Mouse (Mus musculus) myocyte (in vitro differentiated cells): ENCODE results near the gene Axin1. TPM values are rescaled to one million over a fixed set of nuclear protein-coding genes. Genes with fewer than 3 reads are reported as not detected.

Source experiments
- H3K27me3 ChIP-seq: one replicate; pipeline ENCODE4 v1.6.1; 2011; ENCODE audit not compliant: control insufficient read depth, insufficient read depth, insufficient read length
- H3K36me3 ChIP-seq: one replicate; pipeline ENCODE4 v1.6.1; 2011; ENCODE audit not compliant: control insufficient read depth, insufficient read depth
- H3K4me2 ChIP-seq: one replicate; pipeline ENCODE4 v1.6.1; 2011; ENCODE audit warnings: low read depth, control low read depth
- H3K4me3 ChIP-seq: one replicate; pipeline ENCODE4 v1.5.1; 2011; ENCODE audit warnings: mild to moderate bottlenecking, control low read depth, moderate library complexity
- H3K79me2 ChIP-seq: one replicate; pipeline ENCODE4 v1.6.1; 2011; ENCODE audit not compliant: control insufficient read depth, insufficient read depth
- H3ac ChIP-seq: one replicate; pipeline ENCODE4 v1.6.1; 2011; ENCODE audit not compliant: control insufficient read depth, insufficient read length
- CEBPB ChIP-seq: IDR thresholded peaks from 2 replicates; pipeline ENCODE4 v1.6.1; 2011; ENCODE audit warnings: mild to moderate bottlenecking, moderate library complexity; ENCODE audit not compliant: poor library complexity, insufficient read depth, severe bottlenecking
- E2F4 ChIP-seq: IDR thresholded peaks from one replicate; pipeline ENCODE4 v1.6.1; 2011; ENCODE audit warnings: mild to moderate bottlenecking, control low read depth, moderate library complexity; ENCODE audit not compliant: insufficient read depth
- MAX ChIP-seq: IDR thresholded peaks from one replicate; pipeline ENCODE4 v1.6.1; 2011; ENCODE audit warnings: low read depth, mild to moderate bottlenecking, control low read depth
- MYOD1 ChIP-seq, 3 experiments: IDR thresholded peaks; one replicate each; pipeline ENCODE4 v1.6.1; 2011; ENCODE audit warnings: control low read depth in 2 of 3, low read depth in 2 of 3, mild to moderate bottlenecking in 2 of 3, moderate library complexity in 1 of 3; ENCODE audit not compliant: insufficient read length in 2 of 3, control insufficient read depth in 1 of 3
- MYOG ChIP-seq, 3 experiments: IDR thresholded peaks; one replicate each; pipeline ENCODE4 v1.6.1; 2011; ENCODE audit warnings: control low read depth in 2 of 3, low read depth in 2 of 3, mild to moderate bottlenecking in 2 of 3; ENCODE audit not compliant: insufficient read length in 2 of 3, control insufficient read depth in 1 of 3, insufficient read depth in 1 of 3
- POLR2A ChIP-seq: IDR thresholded peaks from one replicate; pipeline ENCODE4 v1.6.1; 2011; ENCODE audit warnings: low read depth, mild to moderate bottlenecking, control low read depth, moderate library complexity; ENCODE audit not compliant: insufficient read length
- POLR2AphosphoS2 ChIP-seq: IDR thresholded peaks from one replicate; pipeline ENCODE4 v1.6.1; 2011; ENCODE audit warnings: low read depth, control low read depth; ENCODE audit not compliant: insufficient read length
- REST ChIP-seq: IDR thresholded peaks from one replicate; pipeline ENCODE4 v1.6.1; 2011; ENCODE audit warnings: mild to moderate bottlenecking, control low read depth, moderate library complexity; ENCODE audit not compliant: insufficient read depth, insufficient read length
- SRF ChIP-seq: IDR thresholded peaks from one replicate; pipeline ENCODE4 v1.6.1; 2011; ENCODE audit warnings: low read depth; ENCODE audit not compliant: control insufficient read depth, insufficient read length
- TCF12 ChIP-seq: IDR thresholded peaks from one replicate; pipeline ENCODE4 v1.6.1; 2011; ENCODE audit warnings: mild to moderate bottlenecking, control low read depth; ENCODE audit not compliant: poor library complexity, insufficient read depth, severe bottlenecking
- TCF3 ChIP-seq: IDR thresholded peaks from one replicate; pipeline ENCODE4 v1.6.1; 2011; ENCODE audit warnings: low read depth, control low read depth; ENCODE audit not compliant: insufficient read length
- USF1 ChIP-seq: IDR thresholded peaks from one replicate; pipeline ENCODE4 v1.6.1; 2011; ENCODE audit warnings: low read depth, mild to moderate bottlenecking, control low read depth, moderate library complexity
- polyA plus RNA-seq: library from polyadenylated mRNA; unstranded; fragments of >200 nt; fragmentation: generic; extraction: Trizol; gene quantifications from one replicate; pipeline ENCODE4 v1.2.1, GENCODE M21; 2012; ENCODE audit warnings: missing spikeins

The Axin1 gene
- polyA plus RNA-seq, 1 experiment = 26.5 TPM

DNA sequence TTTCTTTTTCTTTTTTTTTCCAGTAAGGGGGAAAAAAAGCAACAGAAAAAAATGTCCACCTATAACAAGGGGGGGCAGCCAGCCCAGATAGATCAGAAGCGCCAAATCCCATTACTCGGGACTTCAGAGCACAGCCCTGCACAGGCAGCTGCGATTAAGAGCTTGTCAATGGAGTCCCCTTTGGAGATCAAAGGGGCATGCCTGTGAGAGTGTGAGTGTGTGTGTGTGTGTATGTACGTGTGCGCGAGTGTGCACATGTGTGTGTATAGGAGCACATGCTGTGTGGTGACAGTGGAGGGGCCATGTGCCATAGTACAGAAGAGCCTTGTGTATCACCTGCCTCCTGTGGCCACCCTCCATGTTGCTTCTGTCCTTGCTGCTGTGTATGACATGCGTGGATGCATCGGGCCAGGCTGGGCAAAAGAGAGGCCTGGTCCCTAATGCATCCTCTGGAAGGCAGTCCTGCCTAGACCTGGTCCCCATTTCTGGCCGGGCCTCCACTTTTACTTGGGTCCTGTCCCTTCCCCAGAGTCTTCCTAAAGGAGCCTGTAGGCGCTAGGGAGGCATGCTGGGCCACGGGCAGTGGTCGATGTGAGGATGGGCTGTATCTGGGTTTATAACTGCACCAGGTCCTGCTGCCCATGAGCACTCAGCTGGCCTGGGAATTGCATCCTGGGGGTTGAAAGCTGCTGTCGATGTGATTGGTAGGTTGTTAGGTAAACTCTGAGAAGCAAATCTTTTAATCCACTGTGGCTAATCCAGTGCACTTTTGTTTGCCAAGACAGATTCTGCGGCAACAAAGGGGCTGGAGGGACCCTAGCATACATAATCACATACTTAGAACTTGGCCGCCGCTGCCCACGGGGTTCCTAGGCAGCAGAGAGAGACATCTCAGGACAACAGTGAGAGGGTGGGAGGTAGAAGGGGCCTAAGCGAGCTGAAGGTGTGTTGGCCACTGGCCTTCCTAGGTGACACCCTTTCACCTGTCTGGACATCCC lies 6.3 kb upstream of the Axin1 start:
- TF ChIP-seq REST = no peak
- TF ChIP-seq POLR2AphosphoS2 = peak; percentile 16
- Histone ChIP-seq H3ac (no peak overlapping the region), H3K27me3 (no peaks in the 10 kb centered on the region), H3K4me2 (no peak overlapping the region), H3K79me2 (no peaks in the 10 kb centered on the region), H3K4me3 (no peak overlapping the region), H3K36me3 (peaks cover 5% of the 10 kb centered on the region)

DNA sequence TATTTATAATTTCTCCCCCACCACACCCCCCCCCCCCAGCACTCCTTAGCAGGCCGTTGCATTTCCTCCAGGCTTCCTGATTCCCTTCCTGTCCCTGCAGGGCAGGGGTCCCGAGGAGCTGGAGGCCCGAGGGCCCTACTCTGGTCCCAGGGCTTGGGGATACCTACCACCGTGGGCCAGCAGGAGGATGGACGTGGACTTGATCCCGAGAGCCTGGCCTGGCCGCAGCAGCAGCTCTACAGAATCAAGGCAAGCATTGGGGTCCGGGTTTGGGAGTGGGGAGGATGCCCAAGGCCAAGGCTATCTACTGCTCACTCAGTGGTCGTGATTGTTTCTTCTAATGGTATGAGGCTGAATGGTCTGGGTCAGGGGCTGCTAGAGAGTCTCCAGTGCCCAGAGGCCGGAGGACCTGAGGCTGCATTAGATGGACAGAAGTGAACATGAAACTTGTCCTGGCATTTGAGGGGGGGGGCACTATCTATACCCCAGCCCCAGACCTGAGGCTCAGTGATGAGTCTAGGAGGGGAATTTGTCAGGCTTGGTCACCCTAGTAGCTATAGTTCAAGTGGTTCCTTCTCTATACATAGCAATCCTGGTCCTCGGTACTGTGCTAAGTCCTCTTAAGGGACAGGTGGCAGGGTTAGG lies 1.3 kb upstream of the Axin1 start:
- no peak overlapping the region for H3ac ChIP-seq
- peaks cover 34% of the 10 kb centered on the region for H3K79me2 ChIP-seq
- no peak for TF ChIP-seq SRF
- TF ChIP-seq MYOG (IDR thresholded peaks at IDR 0.05; ENCODE audit: control insufficient read depth in 1 of 3, insufficient read depth in 1 of 3, insufficient read length in 2 of 3, low read depth in 2 of 3) = no peak
- no peak for TF ChIP-seq MAX
- TF ChIP-seq USF1 = no peak
- H3K27me3 ChIP-seq = no peaks in the 10 kb centered on the region
- no peaks in the 10 kb centered on the region for H3K36me3 ChIP-seq
- H3K4me2 ChIP-seq = no peak overlapping the region
- H3K4me3 ChIP-seq = peak overlapping the region; percentile 61

DNA sequence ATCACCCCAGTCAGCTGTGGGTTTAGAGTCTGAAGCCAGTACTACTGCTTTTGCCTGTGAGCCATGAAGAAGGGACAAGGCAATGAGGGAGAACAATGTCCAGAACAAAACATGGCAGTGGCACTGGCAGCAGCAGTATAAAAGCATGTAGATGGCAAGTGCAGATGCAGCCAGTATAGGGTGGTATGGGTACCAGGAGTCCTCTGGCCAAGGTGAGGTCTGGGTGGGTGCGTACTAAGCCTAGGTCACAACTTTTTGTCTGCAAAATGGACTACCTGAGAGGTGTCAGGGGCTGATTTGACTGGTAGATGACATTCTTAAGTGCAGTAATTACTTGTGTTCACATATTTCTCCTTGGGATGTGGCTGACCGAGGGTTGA lies 747 bp upstream of the Axin1 start:
- peak overlapping the region; percentile 61 for H3K4me3 ChIP-seq

DNA sequence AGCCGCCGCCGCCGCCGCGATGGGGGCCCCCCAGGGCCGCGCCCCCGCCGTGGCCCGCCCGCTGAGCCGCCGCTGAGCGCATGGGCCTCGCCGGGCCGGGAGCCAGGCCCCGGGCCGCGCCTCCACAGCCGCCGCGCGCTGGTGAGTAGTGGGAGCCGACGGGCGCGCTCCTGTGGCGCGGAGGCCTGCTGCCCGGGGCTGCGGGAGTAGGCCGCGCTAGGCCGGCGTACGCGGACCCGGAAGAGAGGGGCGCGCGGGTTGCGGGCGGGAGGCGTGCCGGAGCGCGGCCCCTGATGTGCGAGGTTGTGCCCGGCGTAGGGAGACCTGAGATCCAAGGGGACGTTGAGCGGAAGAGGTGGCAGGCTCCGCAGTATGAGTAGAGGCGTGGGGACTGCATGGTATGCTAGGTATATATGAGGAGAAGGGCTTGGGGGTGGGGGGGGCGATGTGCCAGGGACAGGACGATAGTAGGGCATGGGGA lies 453 bp downstream of the Axin1 start:
- peak overlapping the region; percentile 80 for H3ac ChIP-seq
- no peaks in the 10 kb centered on the region for H3K27me3 ChIP-seq
- peak overlapping the region; percentile 61 for H3K4me3 ChIP-seq
- H3K79me2 ChIP-seq = peaks cover 51% of the 10 kb centered on the region
- H3K4me2 ChIP-seq = peak overlapping the region; percentile 98
- no peaks in the 10 kb centered on the region for H3K36me3 ChIP-seq
- TF ChIP-seq E2F4 (no peak), MYOG (IDR thresholded peaks at IDR 0.05; ENCODE audit: control insufficient read depth in 1 of 3, insufficient read depth in 1 of 3, insufficient read length in 2 of 3, low read depth in 2 of 3) (peak in 1 of 3 experiments; percentile 6), SRF (no peak), POLR2AphosphoS2 (no peak), TCF3 (no peak)

More for the DNA sequence above, 747 bp upstream of the Axin1 start:
- H3K27me3 ChIP-seq = no peaks in the 10 kb centered on the region
- no peak for TF ChIP-seq REST
- TF ChIP-seq E2F4 = no peak
- no peak for TF ChIP-seq MAX
- TF ChIP-seq POLR2A = no peak
- no peak for TF ChIP-seq USF1
- TF ChIP-seq MYOD1 (IDR thresholded peaks at IDR 0.05; ENCODE audit: control insufficient read depth in 1 of 3, insufficient read length in 2 of 3, low read depth in 2 of 3) = no peak
- no peak for TF ChIP-seq TCF3
- no peak for TF ChIP-seq TCF12
- no peak for TF ChIP-seq POLR2AphosphoS2
- TF ChIP-seq MYOG (IDR thresholded peaks at IDR 0.05; ENCODE audit: control insufficient read depth in 1 of 3, insufficient read depth in 1 of 3, insufficient read length in 2 of 3, low read depth in 2 of 3) = no peak
- TF ChIP-seq SRF = no peak
- TF ChIP-seq CEBPB = no peak
- no peak overlapping the region for H3ac ChIP-seq
- peak overlapping the region; percentile 81 for H3K4me2 ChIP-seq
- H3K36me3 ChIP-seq = no peaks in the 10 kb centered on the region
- peaks cover 39% of the 10 kb centered on the region for H3K79me2 ChIP-seq

DNA sequence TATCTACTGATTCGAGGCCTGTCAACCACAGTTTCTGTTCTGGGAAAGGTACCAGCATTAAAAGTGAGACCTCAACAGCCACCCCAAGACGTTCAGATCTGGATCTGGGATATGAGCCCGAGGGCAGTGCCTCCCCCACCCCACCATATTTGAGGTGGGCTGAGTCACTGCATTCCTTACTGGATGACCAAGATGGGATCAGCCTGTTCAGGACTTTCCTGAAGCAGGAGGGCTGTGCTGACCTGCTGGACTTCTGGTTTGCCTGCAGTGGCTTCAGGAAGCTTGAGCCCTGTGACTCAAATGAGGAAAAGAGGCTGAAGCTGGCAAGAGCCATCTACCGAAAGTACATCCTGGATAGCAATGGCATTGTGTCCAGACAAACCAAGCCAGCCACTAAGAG lies 4.3 kb downstream of the Axin1 start:
- H3K27me3 ChIP-seq = no peaks in the 10 kb centered on the region
- no peak for TF ChIP-seq POLR2A
- TF ChIP-seq REST = no peak
- TF ChIP-seq TCF12 = no peak
- no peak for TF ChIP-seq MAX
- TF ChIP-seq CEBPB = no peak
- no peak for TF ChIP-seq POLR2AphosphoS2
- no peak for TF ChIP-seq SRF
- no peak for TF ChIP-seq E2F4
- no peak for TF ChIP-seq MYOG (IDR thresholded peaks at IDR 0.05; ENCODE audit: control insufficient read depth in 1 of 3, insufficient read depth in 1 of 3, insufficient read length in 2 of 3, low read depth in 2 of 3)
- no peak overlapping the region for H3K4me3 ChIP-seq
- no peak overlapping the region for H3K4me2 ChIP-seq
- H3K79me2 ChIP-seq = peaks cover 89% of the 10 kb centered on the region
- H3ac ChIP-seq = no peak overlapping the region
- peaks cover 7% of the 10 kb centered on the region for H3K36me3 ChIP-seq
